Mouse (Mus musculus) cortical plate, adult 2 months (tissue): ENCODE data around the gene Snx33.

Experiments
- CTCF ChIP-seq: fragments of 200-500 bp; IDR thresholded peaks from 2 replicates; pipeline ENCODE4 v1.5.1; 2011; ENCODE audit warnings: mild to moderate bottlenecking, control low read depth, low read length; ENCODE audit not compliant: insufficient read depth; ENCODE audit errors: extremely low read depth
- POLR2A ChIP-seq: fragments of 200-500 bp; IDR thresholded peaks from 2 replicates; pipeline ENCODE4 v1.6.1; 2011; ENCODE audit warnings: mild to moderate bottlenecking, low read length, control low read depth; ENCODE audit not compliant: insufficient read depth; ENCODE audit errors: extremely low read depth

DNA sequence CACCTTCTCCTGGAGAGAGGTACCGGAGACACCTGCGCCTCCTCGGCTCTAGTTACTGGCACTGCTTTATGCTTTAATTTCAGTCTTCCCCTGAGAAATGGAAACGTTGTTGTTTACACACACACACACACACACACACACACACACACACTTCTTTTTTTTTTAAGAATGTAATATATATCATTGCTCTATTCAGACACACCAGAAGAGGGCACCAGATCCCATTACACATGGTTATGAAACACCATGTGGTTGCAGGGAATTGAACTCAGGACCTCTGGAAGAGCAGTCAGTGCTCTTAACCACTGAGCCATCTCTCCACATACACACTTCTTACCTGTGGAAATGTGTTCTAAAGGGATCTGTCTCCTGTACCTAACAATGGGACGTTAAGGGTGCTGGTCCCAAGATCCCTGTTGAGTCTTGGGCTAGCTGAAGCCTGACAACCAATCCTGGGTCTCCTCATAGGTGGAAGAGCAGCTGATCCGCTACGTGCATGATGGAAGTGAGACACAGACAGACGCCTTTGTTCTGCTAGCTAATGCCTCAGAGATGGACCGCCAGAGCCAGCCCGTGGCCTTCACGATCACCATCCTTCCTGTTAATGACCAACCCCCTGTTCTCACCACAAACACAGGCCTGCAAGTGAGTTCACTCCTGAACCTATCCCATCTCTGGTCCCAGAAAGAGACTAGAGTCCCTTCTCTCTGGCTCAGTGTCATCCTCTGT, 37.5 kb downstream of the Snx33 start:
- TF ChIP-seq POLR2A (no peak), CTCF (0 out of 2 replicates have a peak, but pooled peaks have one; percentile 3)
